Mouse (Mus musculus): Measurements from ENCODE around the gene Fcgr1.

GRCm38 (mm10) chr3:96269511-96270474 lies 24.0 kb downstream of the Fcgr1 start, which contains the start of gene Hist2h2bb:
- TF ChIP-seq CTCF (IDR thresholded peaks at IDR 0.05) (no peak), EP300 (IDR thresholded peaks at IDR 0.05; ENCODE audit: insufficient read depth, low read depth, low read length) (peak; percentile 97), POLR2A (IDR thresholded peaks at IDR 0.05; ENCODE audit: insufficient read depth, low read depth, low read length) (peak; percentile 100)

Measured in heart, adult 2 months (tissue).